Mouse (Mus musculus): ENCODE data around the gene Vps13a. TPM values are rescaled to one million over a fixed set of nuclear protein-coding genes. Genes with fewer than 3 reads are reported as not detected.
"Not testable (repeated sequence)": the region's sequence is repeated elsewhere in the genome, so short reads cannot be mapped to it uniquely, and the experiment has no call there.

Vps13a gene
- total RNA-seq, 2 experiments from 2014 or later = 25.9 to 36.6 TPM

DNA sequence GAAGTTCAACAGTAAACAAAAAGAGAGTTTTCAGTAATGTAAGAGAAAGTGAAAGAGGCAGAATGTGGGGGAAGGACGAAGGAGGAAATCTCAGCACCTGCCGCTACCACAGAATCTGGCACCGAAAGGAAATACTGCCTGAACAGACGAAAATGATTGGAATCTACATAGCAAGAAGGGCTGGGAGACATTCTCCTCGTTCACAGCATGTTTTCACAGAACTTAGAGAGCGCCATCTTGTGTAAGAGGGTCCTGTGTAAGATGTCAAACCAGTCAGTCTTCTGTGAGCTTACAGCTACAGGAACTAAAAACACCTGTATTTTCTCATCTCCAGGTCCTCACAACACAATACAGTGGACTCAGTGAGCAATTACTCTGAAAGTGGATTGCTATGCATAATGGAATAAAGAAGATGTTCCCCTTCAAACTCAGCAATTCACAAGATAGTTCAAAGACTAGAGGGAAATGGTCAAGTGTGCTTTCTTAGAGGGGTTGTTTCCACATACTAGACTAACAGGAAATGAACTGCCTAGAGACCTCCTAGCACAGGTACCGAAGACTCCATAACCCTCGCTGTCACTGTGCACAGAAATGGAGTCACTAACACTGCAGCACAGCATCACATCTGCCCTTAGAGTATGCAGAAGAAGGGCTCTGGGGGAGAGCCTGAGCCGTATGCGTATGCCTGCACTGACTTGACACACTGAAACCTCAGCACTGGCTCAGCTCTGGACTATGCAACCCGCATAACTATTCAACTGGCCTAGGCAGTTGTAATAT is 7.3 kb downstream of the Vps13a start:
- ATAC-seq (ENCODE audit: poor library complexity, severe bottlenecking) = peak; percentile 56

DNA sequence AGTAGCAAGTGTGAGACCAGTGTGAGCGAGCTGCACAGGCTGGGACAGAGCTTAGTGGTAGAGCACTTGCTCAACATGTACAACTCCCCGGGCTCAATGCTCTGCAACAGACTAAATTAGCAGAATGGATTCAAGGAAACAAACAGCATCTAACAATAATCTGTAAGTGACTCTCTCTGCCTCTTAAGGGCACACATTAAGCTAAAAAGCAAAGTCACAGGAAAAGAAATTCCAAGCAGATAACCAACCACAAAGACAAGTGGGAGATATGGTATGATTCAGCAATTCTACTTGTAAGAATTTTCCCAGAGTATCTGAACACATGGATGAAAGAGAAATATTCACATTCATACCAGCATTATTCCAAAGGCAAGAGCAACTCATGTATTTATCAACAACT is 13.3 kb downstream of the Vps13a start:
- ATAC-seq (ENCODE audit: poor library complexity, severe bottlenecking) = no peak

DNA sequence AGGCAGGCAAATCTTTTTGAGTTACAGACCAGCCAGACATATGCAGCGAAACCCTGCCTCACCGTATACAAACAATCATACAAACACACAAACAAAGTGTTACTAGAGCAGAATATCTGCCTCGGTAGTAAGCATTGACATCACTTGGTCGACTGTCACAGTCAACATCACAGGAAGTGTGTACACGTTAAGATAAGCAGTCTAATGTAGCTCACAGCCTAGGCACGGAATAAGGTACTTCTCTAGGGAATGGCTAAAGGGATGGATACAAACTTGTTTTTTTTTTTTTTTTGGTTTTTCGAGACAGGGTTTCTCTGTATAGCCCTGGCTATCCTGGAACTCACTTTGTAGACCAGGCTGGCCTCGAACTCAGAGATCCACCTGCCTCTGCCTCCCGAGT is 23.3 kb downstream of the Vps13a start:
- ATAC-seq (ENCODE audit: poor library complexity, severe bottlenecking) = not testable (repeated sequence)

DNA sequence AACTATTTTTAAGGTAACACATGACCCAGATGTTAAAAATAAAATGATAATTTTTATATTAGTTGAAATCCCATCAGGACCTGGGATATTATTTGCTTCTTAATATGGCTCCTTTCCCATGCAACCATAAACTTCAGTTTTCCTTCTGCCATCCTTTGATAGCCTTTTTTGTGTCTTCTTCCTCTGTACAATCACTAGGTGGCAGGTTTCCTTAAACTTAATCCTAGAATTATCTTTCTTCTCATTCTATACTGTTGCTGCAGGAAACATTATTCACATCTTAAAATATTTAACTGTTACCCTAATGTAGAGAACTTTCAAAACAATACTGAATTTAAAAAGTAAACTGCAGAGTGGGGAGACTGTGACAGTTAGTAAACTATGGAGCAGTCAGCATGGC is 24.9 kb downstream of the Vps13a start:
- ATAC-seq (ENCODE audit: poor library complexity, severe bottlenecking) = no peak

DNA sequence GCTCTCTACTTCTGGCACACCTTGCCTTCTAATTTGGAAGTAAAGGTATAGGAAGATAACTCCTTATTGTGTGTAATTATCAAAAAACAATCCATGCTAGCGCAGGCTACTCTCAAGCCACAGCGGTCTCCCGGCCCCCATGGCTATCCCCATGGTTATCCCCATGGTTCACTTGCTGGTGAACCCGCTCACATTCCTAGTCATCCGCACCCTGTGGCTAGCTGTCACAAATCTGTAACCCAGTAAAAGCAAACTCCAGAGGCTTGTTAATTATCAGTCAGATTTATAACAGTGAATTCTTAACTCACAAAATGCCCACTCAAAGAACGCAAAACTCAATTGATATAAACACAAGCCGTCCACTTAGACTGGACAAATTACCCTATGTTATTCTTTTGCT is 25.5 kb downstream of the Vps13a start:
- no peak for ATAC-seq (ENCODE audit: poor library complexity, severe bottlenecking)

DNA sequence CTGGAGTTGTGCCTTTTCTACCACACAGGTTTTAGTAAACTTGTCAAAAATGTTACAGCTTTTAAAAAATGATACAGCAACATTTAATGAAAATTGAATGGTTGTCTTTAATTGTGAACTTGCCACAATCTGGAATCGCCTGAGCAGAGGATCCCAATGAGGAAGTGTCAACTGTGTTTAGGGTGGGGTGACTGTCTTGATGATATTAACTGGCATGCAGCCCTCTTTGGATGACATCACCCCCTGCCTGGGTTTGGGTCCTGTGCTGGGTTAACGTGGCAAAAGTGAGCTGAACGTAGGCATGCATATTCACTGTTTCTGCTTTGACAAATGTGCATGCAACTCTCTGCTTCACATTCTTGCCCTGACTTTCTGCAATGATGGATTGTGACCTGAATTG is 27.6 kb downstream of the Vps13a start:
- no peak for ATAC-seq (ENCODE audit: poor library complexity, severe bottlenecking)

DNA sequence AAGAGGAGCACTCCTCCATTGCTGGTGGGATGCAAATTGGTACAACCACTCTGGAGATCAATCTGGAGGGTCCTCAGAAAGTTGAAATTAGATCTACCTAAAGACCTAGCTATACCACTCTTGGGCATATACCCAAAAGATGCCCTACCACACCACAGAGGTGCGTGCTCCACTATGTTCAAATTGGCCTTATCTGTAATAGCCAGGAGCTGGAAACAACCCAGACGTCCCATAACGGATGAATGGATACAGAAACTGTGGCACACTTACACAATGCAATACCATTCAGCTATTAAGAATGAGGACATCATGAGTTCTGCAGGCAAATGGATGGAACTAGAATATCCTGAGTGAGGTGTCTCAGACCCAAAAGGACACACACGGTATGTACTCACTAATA is 43.9 kb downstream of the Vps13a start:
- ATAC-seq (ENCODE audit: poor library complexity, severe bottlenecking) = no peak

DNA sequence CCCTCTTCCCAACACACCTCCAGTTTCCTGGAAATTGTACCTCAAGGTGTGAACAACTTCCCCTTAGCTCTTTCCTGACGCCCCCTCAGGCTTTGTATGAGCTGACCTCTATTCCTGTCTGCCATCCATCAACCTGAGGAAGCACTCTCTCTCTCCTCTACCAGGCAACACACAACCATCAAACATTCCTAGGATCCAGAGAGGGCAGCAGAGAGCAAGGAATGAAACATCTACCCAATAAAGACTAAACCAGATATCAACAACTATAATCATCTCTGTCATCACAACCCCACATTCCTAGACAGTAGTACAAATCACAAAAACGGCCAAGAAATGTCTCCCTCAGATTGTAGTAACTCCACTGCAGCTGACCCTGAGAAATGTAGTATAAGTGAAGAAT is 52.0 kb downstream of the Vps13a start:
- no peak for ATAC-seq (ENCODE audit: poor library complexity, severe bottlenecking)

DNA sequence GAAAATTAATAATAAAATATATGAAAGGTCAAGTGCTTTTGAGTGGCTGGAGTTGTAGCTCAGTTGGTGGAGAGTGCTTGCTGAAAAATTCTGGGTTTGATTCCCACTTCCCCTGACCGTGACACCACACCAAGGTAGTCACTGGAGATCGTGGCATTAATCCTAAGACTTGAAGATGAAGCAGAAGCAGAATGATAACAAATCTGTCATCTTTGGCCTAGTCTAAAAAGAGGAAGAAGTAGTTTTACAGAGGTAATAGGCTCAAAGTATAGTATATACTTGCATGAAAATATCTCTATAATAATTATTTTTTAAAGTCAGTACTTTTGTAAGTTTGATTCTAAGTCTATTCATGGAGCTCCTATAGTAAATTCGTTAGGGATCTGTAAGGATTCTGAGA is 65.5 kb downstream of the Vps13a start:
- no peak for ATAC-seq (ENCODE audit: poor library complexity, severe bottlenecking)

DNA sequence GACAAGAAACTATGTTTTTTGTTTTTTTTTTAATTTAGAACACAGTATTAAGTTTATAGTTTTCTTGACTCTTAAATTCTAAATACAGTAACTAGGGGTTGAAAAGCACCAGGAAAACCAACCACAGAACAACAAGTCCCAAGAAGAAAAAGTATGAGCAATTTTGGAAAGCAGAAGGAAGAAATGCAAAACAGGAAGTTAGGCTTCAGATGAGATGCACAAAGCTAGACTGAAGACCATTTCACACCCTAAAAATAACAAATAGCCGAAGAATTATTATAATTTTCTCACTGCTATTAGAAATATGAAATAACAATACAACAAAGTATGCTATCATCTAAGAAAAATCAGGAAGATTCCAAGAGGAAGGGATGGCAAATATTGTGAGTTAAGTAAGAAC is 78.9 kb downstream of the Vps13a start:
- no peak for ATAC-seq (ENCODE audit: poor library complexity, severe bottlenecking)

DNA sequence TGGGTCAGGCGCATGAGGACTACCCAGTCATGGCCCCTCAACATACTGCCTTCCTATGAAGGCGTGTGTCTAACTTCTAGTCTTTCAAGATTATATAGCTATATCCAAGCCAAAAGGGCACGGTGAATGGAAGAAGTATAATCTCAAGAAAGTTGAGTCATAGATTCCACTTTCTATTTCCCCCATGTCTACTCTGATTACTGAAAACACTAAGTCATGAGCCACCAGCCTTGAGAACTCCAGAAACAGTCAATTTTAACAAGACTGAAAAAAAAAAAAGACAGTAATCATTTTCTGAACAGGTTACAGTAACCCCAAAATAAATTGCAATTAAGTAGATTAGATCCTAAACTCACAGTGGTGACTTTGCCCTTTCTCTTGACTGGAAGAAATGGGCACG is 95.8 kb downstream of the Vps13a start:
- ATAC-seq (ENCODE audit: poor library complexity, severe bottlenecking) = no peak

DNA sequence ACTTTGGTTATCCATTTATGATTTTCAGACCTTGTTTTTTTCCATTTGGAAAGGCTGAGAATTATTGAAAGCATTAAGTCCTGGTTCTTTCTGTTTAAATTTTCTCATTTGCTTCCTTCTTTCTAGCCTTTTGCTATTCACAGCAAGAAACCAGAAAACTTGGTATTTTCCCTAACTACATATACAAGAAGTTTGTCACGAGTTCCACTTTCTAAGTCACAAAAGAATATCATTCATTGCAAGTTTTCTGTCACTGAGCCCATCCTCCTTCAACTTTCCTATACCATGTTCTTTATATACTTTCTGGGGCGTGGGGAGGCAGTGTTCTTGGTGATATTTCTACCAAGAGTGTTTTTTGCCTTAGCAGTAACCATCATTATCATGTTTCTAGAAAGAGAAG is 96.5 kb downstream of the Vps13a start:
- ATAC-seq (ENCODE audit: poor library complexity, severe bottlenecking) = no peak

DNA sequence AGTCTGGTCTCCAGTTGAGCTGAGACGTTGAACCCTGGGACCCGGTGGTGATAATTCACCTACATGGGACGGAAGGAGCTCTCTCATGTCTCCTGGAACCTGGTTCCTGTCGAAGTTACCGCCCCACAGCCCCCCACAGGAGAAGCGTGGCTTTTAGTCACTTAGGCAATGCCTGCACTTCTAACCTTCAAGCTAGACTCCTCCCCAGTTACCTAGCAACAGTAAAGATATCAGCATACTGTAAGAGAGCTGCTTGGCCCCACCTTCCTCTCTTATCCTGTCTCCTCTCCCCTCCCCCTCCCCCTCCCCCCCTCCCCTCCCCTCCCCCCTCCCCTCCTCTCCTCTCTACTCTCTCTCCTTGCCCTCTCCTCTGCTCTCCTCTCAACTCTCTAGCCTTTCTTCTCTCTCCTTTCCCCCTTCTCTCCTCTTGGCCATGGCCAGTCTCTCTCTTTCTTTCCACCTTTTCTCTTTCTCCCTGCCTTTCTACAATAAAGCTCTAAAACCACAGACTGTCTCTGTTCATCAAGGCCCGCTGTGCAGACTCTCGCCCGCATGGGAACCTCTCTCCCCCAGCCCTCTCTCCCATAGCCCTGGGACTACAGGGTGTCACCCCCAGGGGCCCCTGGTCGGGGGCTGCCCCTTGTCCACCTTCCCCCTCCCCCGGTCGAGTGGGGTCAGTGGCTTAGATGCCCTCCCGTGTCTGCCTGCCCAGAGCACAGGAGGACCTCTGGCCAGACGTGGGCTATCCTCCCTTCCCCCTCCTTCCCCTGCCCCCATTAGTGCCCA is 154.9 kb downstream of the Vps13a start:
- ATAC-seq (ENCODE audit: poor library complexity, severe bottlenecking) = no peak

DNA sequence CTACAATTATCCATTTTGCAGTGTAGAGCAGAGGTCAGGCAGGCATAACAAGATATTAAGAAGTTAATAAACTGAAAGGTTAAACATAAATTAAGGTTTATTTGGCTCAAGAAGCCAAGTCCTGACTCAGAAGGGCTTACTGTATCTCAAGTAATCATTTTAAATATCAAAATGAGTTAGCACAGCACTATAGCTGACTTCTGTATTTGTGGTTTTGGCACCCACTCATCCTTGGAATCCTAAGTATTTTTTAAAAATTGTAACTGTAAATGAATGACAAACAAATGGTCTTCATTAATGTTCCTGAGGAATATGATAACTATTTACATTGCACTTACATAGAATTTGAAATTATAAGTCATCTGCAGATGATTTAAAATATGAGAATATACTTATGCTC is 155.7 kb downstream of the Vps13a start:
- no peak for ATAC-seq (ENCODE audit: poor library complexity, severe bottlenecking)

DNA sequence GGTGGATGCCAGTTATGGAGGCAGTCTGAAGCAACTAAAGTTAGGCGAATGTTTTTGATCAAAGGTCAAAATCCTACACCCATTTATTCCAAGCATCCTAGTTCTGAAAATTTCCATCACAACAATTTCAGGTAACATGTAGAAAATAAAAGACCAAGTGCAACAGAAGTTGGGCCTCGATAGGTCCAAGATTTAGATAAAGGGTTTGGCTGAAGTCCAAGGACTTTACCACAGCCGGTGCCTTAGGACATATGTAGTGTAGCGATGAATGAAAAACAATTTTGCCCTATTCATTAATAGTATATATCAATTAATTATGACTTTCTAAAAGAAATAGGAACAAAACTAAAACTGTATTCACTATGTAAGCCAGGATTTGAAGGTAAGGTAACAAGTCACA is 157.6 kb downstream of the Vps13a start:
- ATAC-seq (ENCODE audit: poor library complexity, severe bottlenecking) = no peak

DNA sequence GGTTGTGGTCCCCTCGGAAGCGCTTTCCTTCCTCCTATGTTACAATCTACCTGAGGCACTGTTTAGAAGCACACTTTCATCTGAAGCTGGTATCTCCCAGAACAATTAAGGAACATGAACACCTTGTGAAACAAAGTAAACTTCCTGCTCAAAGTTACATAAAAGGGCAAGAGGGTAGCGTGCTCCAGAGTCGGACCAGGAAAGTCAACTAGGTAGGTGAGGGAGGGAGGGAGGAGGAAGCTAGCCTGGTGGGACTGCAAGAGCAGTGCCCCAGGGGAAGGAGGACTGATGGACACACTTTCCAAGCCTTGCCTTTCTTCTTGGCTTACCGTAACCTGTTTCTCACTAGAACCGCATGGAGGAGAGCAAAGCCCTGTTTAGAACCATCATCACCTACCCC is 173.1 kb downstream of the Vps13a start:
- ATAC-seq (ENCODE audit: poor library complexity, severe bottlenecking) = no peak

DNA sequence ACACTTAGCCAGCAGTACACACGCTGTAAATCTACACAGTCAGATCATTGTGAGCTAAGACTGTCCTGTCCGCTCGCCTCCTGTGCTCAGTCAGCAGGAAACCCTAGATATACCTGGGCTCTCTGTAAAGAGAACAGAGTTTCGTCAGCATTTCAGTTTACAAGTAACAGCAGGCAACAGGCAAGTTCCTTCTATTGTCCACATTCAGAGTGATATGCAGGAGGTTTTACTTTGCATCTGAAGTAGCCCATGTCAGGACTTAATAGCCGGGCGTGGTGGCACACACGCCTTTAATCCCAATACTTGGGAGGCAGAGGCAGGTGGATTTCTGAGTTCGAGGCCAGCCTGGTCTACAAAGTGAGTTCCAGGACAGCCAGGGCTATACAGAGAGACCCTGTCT is 178.7 kb downstream of the Vps13a start:
- no peak for ATAC-seq (ENCODE audit: poor library complexity, severe bottlenecking)

DNA sequence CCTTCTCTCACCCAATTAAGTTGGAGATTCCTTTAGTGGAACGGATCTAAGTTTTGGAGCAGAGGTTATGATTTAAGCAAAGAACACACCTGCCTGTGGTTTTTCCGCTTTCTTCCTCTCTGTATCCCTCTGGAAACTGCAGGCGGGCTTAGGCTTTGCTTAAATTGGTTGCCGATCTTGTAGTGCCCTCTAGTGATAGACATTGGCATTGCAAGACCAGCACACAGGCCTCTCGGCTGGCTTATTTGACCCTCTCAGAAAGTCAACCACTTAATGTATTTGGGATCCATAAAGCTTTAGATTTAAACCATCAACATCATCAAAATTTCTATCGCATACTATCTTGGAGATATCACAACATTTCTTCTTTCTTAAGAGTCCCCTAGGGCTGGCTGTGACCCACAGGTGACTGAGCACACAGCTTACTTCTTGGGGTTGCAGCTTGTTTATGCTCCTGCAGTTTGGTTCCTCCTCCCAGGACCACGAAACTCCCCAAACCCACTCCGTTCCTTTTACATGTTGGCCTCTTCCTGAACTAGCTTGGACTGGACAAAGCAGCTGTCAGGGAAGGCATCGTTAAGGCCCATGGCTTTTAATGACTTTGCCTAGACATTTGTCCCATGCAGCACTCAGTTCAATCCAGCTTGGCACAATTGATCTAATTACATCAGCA is 181.3 kb downstream of the Vps13a start:
- ATAC-seq (ENCODE audit: poor library complexity, severe bottlenecking) = peak; percentile 90

DNA sequence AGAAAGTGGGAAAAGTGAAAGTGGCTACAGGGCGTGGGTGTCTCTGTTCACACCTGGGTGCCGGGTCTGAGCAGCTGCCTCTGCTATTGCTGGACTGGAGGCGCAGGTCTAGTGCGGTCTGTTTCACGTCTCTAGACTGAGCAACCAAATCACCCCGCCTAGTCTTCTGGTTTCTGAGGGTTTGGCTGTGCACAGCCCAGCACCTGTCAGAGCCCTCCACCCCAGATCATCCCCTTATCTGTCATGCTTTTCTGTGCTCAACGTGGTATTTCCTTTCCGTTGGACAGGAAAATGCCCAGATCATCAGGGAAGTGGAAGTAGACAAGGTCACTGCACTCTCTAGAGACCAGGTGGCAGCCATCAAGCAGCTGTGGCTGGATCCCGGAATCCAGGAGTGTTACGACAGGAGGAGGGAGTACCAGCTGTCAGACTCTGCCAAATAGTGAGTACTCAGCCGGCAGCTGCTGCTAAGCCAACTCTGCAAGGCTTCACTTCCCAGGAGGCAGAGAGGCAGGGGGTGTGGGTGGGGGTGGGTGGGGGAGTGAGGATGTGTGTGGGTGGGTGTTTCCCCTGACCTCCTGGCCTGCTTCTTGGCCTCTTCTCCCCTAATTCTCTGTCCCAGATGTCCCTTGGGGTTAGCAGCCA is 182.0 kb downstream of the Vps13a start:
- ATAC-seq (ENCODE audit: poor library complexity, severe bottlenecking) = no peak

DNA sequence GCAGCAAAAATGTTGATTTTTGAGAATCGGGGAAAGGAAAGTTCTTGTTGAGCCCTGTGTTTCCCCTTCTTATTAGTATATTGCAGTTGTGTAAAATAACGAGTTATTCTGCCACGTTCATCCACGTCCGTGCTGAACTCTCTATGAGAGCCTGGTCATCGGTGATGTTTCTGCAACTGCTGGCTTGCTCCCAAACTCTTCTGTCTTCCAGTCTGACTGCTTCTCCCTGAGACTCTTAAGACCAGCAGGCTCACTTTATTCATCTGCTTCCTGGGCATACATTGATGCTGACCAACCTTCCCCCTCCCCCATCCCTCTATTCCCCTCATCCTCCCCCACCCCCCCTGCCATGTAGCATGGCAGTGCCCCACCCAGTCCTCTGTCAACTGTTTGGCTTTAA is 183.5 kb downstream of the Vps13a start:
- ATAC-seq (ENCODE audit: poor library complexity, severe bottlenecking) = no peak

DNA sequence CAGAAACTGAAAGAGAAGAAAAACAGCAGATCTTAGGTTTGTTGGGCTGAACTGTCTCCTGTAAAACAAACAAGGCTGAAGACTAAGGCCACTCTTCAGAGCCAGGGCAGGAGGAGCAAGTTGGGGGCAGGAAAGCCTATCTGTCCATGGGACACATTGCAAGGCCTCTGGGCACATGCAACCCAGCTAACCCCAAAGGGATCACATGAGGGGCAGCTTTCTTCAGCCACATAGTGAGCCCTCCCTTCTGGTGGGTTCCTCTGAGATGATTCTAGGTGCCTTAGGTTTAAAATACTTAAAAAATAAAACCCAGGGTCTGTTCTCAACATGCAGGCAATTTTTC is 186.8 kb downstream of the Vps13a start:
- ATAC-seq (ENCODE audit: poor library complexity, severe bottlenecking) = no peak
